Mouse (Mus musculus) thymus, adult 2 months (tissue): ENCODE results near the gene C530008M17Rik.

ENCODE experiments used
- CTCF ChIP-seq: fragments of 200-500 bp; IDR thresholded peaks from 2 replicates; pipeline ENCODE4 v1.5.1; 2012; ENCODE audit warnings: mild to moderate bottlenecking, control low read depth, low read length, moderate library complexity, borderline replicate concordance; ENCODE audit not compliant: control insufficient read depth, poor library complexity, insufficient read depth; ENCODE audit errors: extremely low read depth
- POLR2A ChIP-seq: fragments of 200-500 bp; IDR thresholded peaks from 2 replicates; pipeline ENCODE4 v1.6.1; 2012; ENCODE audit warnings: mild to moderate bottlenecking, low read length, control low read depth, moderate library complexity; ENCODE audit not compliant: control insufficient read depth, poor library complexity, insufficient read depth; ENCODE audit errors: extremely low read depth

DNA sequence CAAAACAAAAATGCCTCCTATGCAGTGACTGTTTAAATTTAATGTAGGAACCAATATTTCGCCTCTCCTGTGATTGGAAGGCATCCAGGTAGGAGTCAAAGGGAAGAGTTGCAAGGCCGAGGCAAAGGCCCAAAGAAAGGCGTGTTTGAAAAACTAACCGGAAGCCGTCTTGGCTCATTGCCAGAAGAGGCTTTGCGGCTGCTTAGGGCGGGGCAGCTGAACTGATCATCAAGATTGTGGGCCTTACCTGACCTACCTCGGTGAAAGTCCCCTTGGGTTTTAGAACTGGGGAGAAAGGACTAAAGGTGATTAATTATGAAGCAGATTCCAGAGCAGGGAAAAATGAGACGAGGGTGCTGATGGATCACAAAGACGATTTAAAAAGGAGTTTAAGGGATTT is 143.2 kb downstream of the C530008M17Rik start:
- TF ChIP-seq CTCF (no peak), POLR2A (no peak)
